14 mouse cellular contexts compared by ENCODE assay signal in the genomic region with DNA sequence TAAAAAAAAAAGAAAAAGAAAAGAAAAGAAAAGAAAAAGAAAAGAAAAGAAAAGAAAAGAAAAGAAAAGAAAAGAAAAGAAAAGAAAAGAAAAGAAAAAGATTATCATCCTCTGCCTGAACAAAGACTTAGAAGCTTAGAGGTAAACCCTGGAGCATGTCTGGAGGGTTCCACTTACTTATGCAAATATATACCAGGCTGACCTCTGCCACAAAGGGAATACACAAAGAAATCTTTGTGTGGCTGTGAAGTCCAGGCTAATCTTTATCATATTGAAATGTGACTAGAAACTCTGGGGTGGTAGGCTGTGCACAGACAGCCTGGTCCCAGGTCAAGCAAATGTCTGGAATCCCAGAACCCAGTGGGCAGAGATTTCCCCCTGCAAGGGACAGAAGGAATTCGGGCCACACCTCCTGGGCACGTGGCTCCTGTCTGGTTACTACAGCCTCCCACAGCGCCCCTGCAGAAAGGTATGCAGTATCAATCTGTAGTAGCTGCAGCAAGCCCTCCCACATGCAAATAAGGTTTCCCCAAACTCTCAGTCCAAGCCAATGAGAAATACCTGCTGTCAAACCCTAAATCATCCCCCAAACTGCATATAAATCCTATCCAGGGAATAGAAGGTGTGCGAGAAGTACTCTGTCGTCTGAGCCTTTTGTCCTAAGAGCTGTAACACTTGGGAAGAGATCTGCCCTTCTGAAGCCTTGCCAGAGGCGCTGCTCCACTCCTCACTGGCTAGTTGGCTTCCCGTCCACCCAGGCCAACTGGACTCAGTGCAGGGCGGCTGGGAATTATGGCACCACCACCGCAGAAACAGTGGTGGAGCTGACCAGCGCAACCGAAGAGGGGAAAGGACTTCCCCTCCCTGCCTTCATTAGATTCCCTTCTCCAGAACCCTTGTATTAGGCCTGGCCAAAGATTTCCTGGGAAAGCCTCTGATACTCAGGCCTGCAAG.
DNase-seq lines count a peak whose midpoint lies in the region; ATAC-seq and TF ChIP-seq lines count a peak whose summit lies in the region.
"Had no signal": no experiment of that assay in that cellular context is flagged by ENCODE, and none has a peak within 500 bp of the region (broad histone marks: within the 10 kb centered on the region; RNA-seq: fewer than 3 reads in every experiment).

No protein-coding gene starts in this region.

- H3K9me3 ChIP-seq in hindbrain, embryonic 11.5 days (ENCODE audit: control insufficient read depth, low read length), result no peaks in the 10 kb centered on the region
- no peaks in the 10 kb centered on the region for H3K9me3 ChIP-seq in hindbrain, embryonic 16.5 days (ENCODE audit: control insufficient read depth, low read length)
- H3K9me3 ChIP-seq in ES-Bruce4 (replicated peaks; ENCODE audit: control insufficient read depth, insufficient read depth, low read length, poor library complexity, severe bottlenecking), result peaks cover 3% of the 10 kb centered on the region; the same call in 1 of the 2 replicates
- H3K9me3 ChIP-seq in hindbrain, embryonic 13.5 days, result no peaks in the 10 kb centered on the region
- H3K9me3 ChIP-seq: embryonic facial prominence, embryonic 13.5 days; hindbrain, embryonic 15.5 days; limb, embryonic 12.5 days had no signal

- no peak overlapping the region for H3K9ac ChIP-seq in hindbrain, embryonic 11.5 days (ENCODE audit: low read depth, low read length)
- no peak overlapping the region for H3K9ac ChIP-seq in hindbrain, embryonic 16.5 days (ENCODE audit: low read depth, low read length)
- H3K9ac ChIP-seq in ES-Bruce4 (ENCODE audit: low read depth, poor library complexity, severe bottlenecking), result no peak overlapping the region
- H3K9ac ChIP-seq in hindbrain, embryonic 13.5 days, result no peak overlapping the region
- H3K9ac ChIP-seq: embryonic facial prominence, embryonic 13.5 days; hindbrain, embryonic 15.5 days; limb, embryonic 12.5 days had no signal

- peak; percentile 88 for ATAC-seq in hindbrain, embryonic 11.5 days (ENCODE audit: low FRiP score)
- ATAC-seq in hindbrain, embryonic 16.5 days, result no peak
- ATAC-seq in hindbrain, embryonic 13.5 days (ENCODE audit: low FRiP score), result peak; percentile 28; the same call in 1 of the 2 replicates

- H3K4me3 ChIP-seq in hindbrain, embryonic 11.5 days (ENCODE audit: low read depth, low read length), result no peak overlapping the region
- no peak overlapping the region for H3K4me3 ChIP-seq in hindbrain, embryonic 16.5 days (ENCODE audit: low read length)
- H3K4me3 ChIP-seq in ES-Bruce4 (ENCODE audit: low read depth, low read length), result no peak overlapping the region
- H3K4me3 ChIP-seq in hindbrain, embryonic 13.5 days, result no peak overlapping the region
- H3K4me3 ChIP-seq: embryonic facial prominence, embryonic 13.5 days; hindbrain, embryonic 15.5 days; limb, embryonic 12.5 days; myocyte had no signal

- DNase-seq in hindbrain, embryonic 11.5 days (ENCODE audit: low spot score), result peak; percentile 47
- peak; percentile 78 for DNase-seq in R1 (ENCODE audit: low read depth, low spot score)
- DNase-seq in right cerebral cortex, postnatal 14 days, result no peak
- no peak for DNase-seq in spleen, adult 12 weeks (ENCODE audit: low spot score)
- DNase-seq: kidney, adult 9 months; lung, postnatal 10 days had no signal

- H3K4me2 ChIP-seq in hindbrain, embryonic 11.5 days (replicated peaks; ENCODE audit: low read depth, low read length), result no peak overlapping the region
- H3K4me2 ChIP-seq in hindbrain, embryonic 16.5 days (ENCODE audit: low read length), result no peak overlapping the region
- no peak overlapping the region for H3K4me2 ChIP-seq in hindbrain, embryonic 13.5 days
- H3K4me2 ChIP-seq: embryonic facial prominence, embryonic 13.5 days; hindbrain, embryonic 15.5 days; limb, embryonic 12.5 days had no signal

- no peaks in the 10 kb centered on the region for H3K36me3 ChIP-seq in hindbrain, embryonic 11.5 days (ENCODE audit: control insufficient read depth, insufficient read depth, low read length)
- H3K36me3 ChIP-seq in hindbrain, embryonic 16.5 days (ENCODE audit: control insufficient read depth, insufficient read depth, low read length), result no peaks in the 10 kb centered on the region
- H3K36me3 ChIP-seq in ES-Bruce4 (ENCODE audit: control insufficient read depth, insufficient read depth, low read length, poor library complexity, severe bottlenecking), result no peaks in the 10 kb centered on the region
- H3K36me3 ChIP-seq in hindbrain, embryonic 13.5 days, result no peaks in the 10 kb centered on the region
- H3K36me3 ChIP-seq: embryonic facial prominence, embryonic 13.5 days; G1E; hindbrain, embryonic 15.5 days; limb, embryonic 12.5 days had no signal

- no peaks in the 10 kb centered on the region for H3K27me3 ChIP-seq in hindbrain, embryonic 11.5 days (ENCODE audit: control insufficient read depth, insufficient read depth, low read length)
- no peaks in the 10 kb centered on the region for H3K27me3 ChIP-seq in hindbrain, embryonic 16.5 days (replicated peaks; ENCODE audit: control insufficient read depth, insufficient read depth, low read length)
- no peaks in the 10 kb centered on the region for H3K27me3 ChIP-seq in ES-Bruce4 (ENCODE audit: control insufficient read depth, insufficient read depth, low read length, poor library complexity, severe bottlenecking)
- H3K27me3 ChIP-seq in hindbrain, embryonic 13.5 days, result no peaks in the 10 kb centered on the region
- H3K27me3 ChIP-seq: embryonic facial prominence, embryonic 13.5 days; hindbrain, embryonic 15.5 days; limb, embryonic 12.5 days had no signal

- no peak for TF ChIP-seq CTCF in ES-Bruce4 (IDR thresholded peaks at IDR 0.05; ENCODE audit: low read depth, low read length)

- H3K4me1 ChIP-seq in hindbrain, embryonic 11.5 days (replicated peaks; ENCODE audit: control insufficient read depth, insufficient read depth, low read length), result no peaks in the 10 kb centered on the region
- H3K4me1 ChIP-seq in hindbrain, embryonic 16.5 days (ENCODE audit: control insufficient read depth, insufficient read depth, low read depth, low read length), result no peaks in the 10 kb centered on the region
- no peaks in the 10 kb centered on the region for H3K4me1 ChIP-seq in ES-Bruce4 (ENCODE audit: control insufficient read depth, insufficient read depth, low read length)
- no peaks in the 10 kb centered on the region for H3K4me1 ChIP-seq in hindbrain, embryonic 13.5 days (replicated peaks)
- H3K4me1 ChIP-seq: embryonic facial prominence, embryonic 13.5 days; hindbrain, embryonic 15.5 days; limb, embryonic 12.5 days had no signal

- 41% methylated on average over 11 of the region's 11 CpGs for WGBS in hindbrain, embryonic 11.5 days
- WGBS in hindbrain, embryonic 16.5 days, result 52% methylated on average over 11 of the region's 11 CpGs
- 42% methylated on average over 11 of the region's 11 CpGs for WGBS in hindbrain, embryonic 13.5 days

- TF ChIP-seq POLR2A in ES-Bruce4 (IDR thresholded peaks at IDR 0.05; ENCODE audit: insufficient read depth, low read length), result no peak

- no peak overlapping the region for H3K27ac ChIP-seq in hindbrain, embryonic 11.5 days (ENCODE audit: low read depth, low read length)
- H3K27ac ChIP-seq in hindbrain, embryonic 16.5 days (ENCODE audit: low read depth, low read length), result no peak overlapping the region
- H3K27ac ChIP-seq in ES-Bruce4 (ENCODE audit: insufficient read depth, low read length), result no peak overlapping the region
- H3K27ac ChIP-seq in hindbrain, embryonic 13.5 days, result no peak overlapping the region
- H3K27ac ChIP-seq: embryonic facial prominence, embryonic 13.5 days; hindbrain, embryonic 15.5 days; limb, embryonic 12.5 days had no signal

- TF ChIP-seq EP300 in ES-Bruce4 (IDR thresholded peaks at IDR 0.05; ENCODE audit: insufficient read depth, low read depth, low read length), result 0 out of 2 replicates have a peak, but pooled peaks have one; percentile 38

Comparison
In these comparisons a context has a peak if more than half of its experiments do, and no peak if none do; other contexts are left out.
1. DNase-seq: peak in hindbrain, embryonic 11.5 days (single experiment) and R1 (single experiment); none in right cerebral cortex, postnatal 14 days (single experiment) and spleen, adult 12 weeks (single experiment).